Mouse (Mus musculus) myocyte (in vitro differentiated cells): ENCODE measurements at regions not wholly inside any gene's neighbourhood (a gene's known extent, or its start where the extent isn't known, plus 50 kb on each side); places are given as distances from the start of the nearest gene placed in this dataset.

ENCODE experiments used
- H3K27me3 ChIP-seq: one replicate; pipeline ENCODE4 v1.6.1; 2011; ENCODE audit not compliant: control insufficient read depth, insufficient read depth, insufficient read length
- H3K36me3 ChIP-seq: one replicate; pipeline ENCODE4 v1.6.1; 2011; ENCODE audit not compliant: control insufficient read depth, insufficient read depth
- H3K4me2 ChIP-seq: one replicate; pipeline ENCODE4 v1.6.1; 2011; ENCODE audit warnings: low read depth, control low read depth
- H3K4me3 ChIP-seq: one replicate; pipeline ENCODE4 v1.5.1; 2011; ENCODE audit warnings: mild to moderate bottlenecking, control low read depth, moderate library complexity
- H3K79me2 ChIP-seq: one replicate; pipeline ENCODE4 v1.6.1; 2011; ENCODE audit not compliant: control insufficient read depth, insufficient read depth
- H3ac ChIP-seq: one replicate; pipeline ENCODE4 v1.6.1; 2011; ENCODE audit not compliant: control insufficient read depth, insufficient read length
- CEBPB ChIP-seq: IDR thresholded peaks from 2 replicates; pipeline ENCODE4 v1.6.1; 2011; ENCODE audit warnings: mild to moderate bottlenecking, moderate library complexity; ENCODE audit not compliant: poor library complexity, insufficient read depth, severe bottlenecking
- E2F4 ChIP-seq: IDR thresholded peaks from one replicate; pipeline ENCODE4 v1.6.1; 2011; ENCODE audit warnings: mild to moderate bottlenecking, control low read depth, moderate library complexity; ENCODE audit not compliant: insufficient read depth
- MAX ChIP-seq: IDR thresholded peaks from one replicate; pipeline ENCODE4 v1.6.1; 2011; ENCODE audit warnings: low read depth, mild to moderate bottlenecking, control low read depth
- MYOD1 ChIP-seq, 3 experiments: IDR thresholded peaks; one replicate each; pipeline ENCODE4 v1.6.1; 2011; ENCODE audit warnings: control low read depth in 2 of 3, low read depth in 2 of 3, mild to moderate bottlenecking in 2 of 3, moderate library complexity in 1 of 3; ENCODE audit not compliant: insufficient read length in 2 of 3, control insufficient read depth in 1 of 3
- MYOG ChIP-seq, 3 experiments: IDR thresholded peaks; one replicate each; pipeline ENCODE4 v1.6.1; 2011; ENCODE audit warnings: control low read depth in 2 of 3, low read depth in 2 of 3, mild to moderate bottlenecking in 2 of 3; ENCODE audit not compliant: insufficient read length in 2 of 3, control insufficient read depth in 1 of 3, insufficient read depth in 1 of 3
- POLR2A ChIP-seq: IDR thresholded peaks from one replicate; pipeline ENCODE4 v1.6.1; 2011; ENCODE audit warnings: low read depth, mild to moderate bottlenecking, control low read depth, moderate library complexity; ENCODE audit not compliant: insufficient read length
- POLR2AphosphoS2 ChIP-seq: IDR thresholded peaks from one replicate; pipeline ENCODE4 v1.6.1; 2011; ENCODE audit warnings: low read depth, control low read depth; ENCODE audit not compliant: insufficient read length
- REST ChIP-seq: IDR thresholded peaks from one replicate; pipeline ENCODE4 v1.6.1; 2011; ENCODE audit warnings: mild to moderate bottlenecking, control low read depth, moderate library complexity; ENCODE audit not compliant: insufficient read depth, insufficient read length
- SRF ChIP-seq: IDR thresholded peaks from one replicate; pipeline ENCODE4 v1.6.1; 2011; ENCODE audit warnings: low read depth; ENCODE audit not compliant: control insufficient read depth, insufficient read length
- TCF12 ChIP-seq: IDR thresholded peaks from one replicate; pipeline ENCODE4 v1.6.1; 2011; ENCODE audit warnings: mild to moderate bottlenecking, control low read depth; ENCODE audit not compliant: poor library complexity, insufficient read depth, severe bottlenecking
- TCF3 ChIP-seq: IDR thresholded peaks from one replicate; pipeline ENCODE4 v1.6.1; 2011; ENCODE audit warnings: low read depth, control low read depth; ENCODE audit not compliant: insufficient read length
- USF1 ChIP-seq: IDR thresholded peaks from one replicate; pipeline ENCODE4 v1.6.1; 2011; ENCODE audit warnings: low read depth, mild to moderate bottlenecking, control low read depth, moderate library complexity

DNA sequence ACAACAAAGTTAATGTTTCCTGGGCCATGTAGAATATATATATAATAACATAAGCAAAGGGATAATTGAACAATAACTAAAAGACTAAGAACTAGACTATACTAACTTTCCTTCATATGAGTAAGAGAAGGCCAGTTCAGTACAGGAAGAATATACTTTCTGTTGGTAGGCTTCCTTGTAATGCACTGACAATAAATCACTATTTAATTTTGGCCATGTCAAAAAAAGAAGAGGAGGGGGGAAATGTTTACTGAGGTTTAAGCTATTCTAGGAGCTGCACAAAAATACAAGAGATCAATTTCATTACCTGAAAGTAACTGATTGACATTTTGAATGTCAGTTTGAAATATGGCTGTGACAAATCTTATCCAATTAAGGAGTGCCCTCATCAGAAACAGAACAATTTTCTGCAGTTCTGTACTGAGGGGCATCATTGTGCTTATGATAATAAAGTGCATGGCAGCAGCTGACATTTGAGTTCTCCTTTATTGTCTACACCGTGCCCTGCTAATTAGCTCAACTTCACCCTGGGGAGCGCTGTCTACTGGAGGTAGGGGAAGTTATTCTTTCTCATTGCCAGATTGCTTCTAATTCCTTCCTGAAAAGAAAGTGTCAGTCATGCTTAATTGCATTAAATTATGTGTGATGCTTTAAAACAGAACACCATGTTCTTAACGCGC lies 171.2 kb upstream of the Galnt13 start:
- no peak for TF ChIP-seq CEBPB
- TF ChIP-seq MYOD1 (IDR thresholded peaks at IDR 0.05; ENCODE audit: control insufficient read depth in 1 of 3, insufficient read length in 2 of 3, low read depth in 2 of 3), result no peak
- no peak for TF ChIP-seq REST
- no peak for TF ChIP-seq SRF
- no peak for TF ChIP-seq POLR2AphosphoS2
- no peak for TF ChIP-seq MAX
- TF ChIP-seq USF1, result no peak
- no peak for TF ChIP-seq MYOG (IDR thresholded peaks at IDR 0.05; ENCODE audit: control insufficient read depth in 1 of 3, insufficient read depth in 1 of 3, insufficient read length in 2 of 3, low read depth in 2 of 3)
- TF ChIP-seq TCF3, result no peak
- no peak for TF ChIP-seq TCF12
- no peak for TF ChIP-seq POLR2A
- Histone ChIP-seq H3K4me3 (no peak overlapping the region), H3K27me3 (no peaks in the 10 kb centered on the region), H3ac (no peak overlapping the region), H3K79me2 (no peaks in the 10 kb centered on the region), H3K4me2 (no peak overlapping the region), H3K36me3 (no peaks in the 10 kb centered on the region)

- no peaks in the 10 kb centered on the region for H3K27me3 ChIP-seq
- no peak overlapping the region for H3K4me3 ChIP-seq
- TF ChIP-seq MYOD1 (IDR thresholded peaks at IDR 0.05; ENCODE audit: control insufficient read depth in 1 of 3, insufficient read length in 2 of 3, low read depth in 2 of 3) (no peak), MYOG (IDR thresholded peaks at IDR 0.05; ENCODE audit: control insufficient read depth in 1 of 3, insufficient read depth in 1 of 3, insufficient read length in 2 of 3, low read depth in 2 of 3) (no peak), POLR2A (no peak)
- H3K4me2 ChIP-seq, result no peak overlapping the region
- no peak overlapping the region for H3ac ChIP-seq
- no peaks in the 10 kb centered on the region for H3K79me2 ChIP-seq
- H3K36me3 ChIP-seq, result no peaks in the 10 kb centered on the region
These were observed 170.7 kb upstream of the Galnt13 start for GRCm38 (mm10) chr2:54265453-54265823.

DNA sequence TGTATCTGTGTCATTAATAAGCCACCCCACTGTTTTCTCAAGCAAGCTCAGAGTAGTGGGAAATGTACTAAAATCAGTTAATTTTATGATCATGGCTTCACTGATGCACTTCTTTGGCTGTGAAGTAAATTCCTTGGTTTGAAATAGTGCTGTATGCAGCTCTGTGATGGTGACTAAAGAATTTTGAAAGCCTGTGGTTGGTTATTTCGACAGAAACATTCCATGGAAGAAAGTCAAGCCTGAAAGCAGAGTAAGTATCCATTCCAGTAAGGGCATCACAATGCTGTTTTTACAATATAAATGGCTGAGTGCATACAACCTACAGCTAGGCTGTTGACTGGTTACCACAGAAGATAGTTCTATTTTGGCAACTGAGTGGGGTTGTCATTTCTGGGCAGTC lies 154.2 kb upstream of the Galnt13 start:
- no peak for TF ChIP-seq TCF3
- no peak for TF ChIP-seq MAX
- TF ChIP-seq CEBPB, result no peak
- TF ChIP-seq MYOG (IDR thresholded peaks at IDR 0.05; ENCODE audit: control insufficient read depth in 1 of 3, insufficient read depth in 1 of 3, insufficient read length in 2 of 3, low read depth in 2 of 3), result no peak

GRCm38 (mm10) chr2:54283876-54284275 lies 152.2 kb upstream of the Galnt13 start:
- H3K79me2 ChIP-seq, result no peaks in the 10 kb centered on the region
- TF ChIP-seq MYOD1 (IDR thresholded peaks at IDR 0.05; ENCODE audit: control insufficient read depth in 1 of 3, insufficient read length in 2 of 3, low read depth in 2 of 3) (no peak), SRF (no peak), USF1 (no peak), MAX (no peak), E2F4 (no peak), MYOG (IDR thresholded peaks at IDR 0.05; ENCODE audit: control insufficient read depth in 1 of 3, insufficient read depth in 1 of 3, insufficient read length in 2 of 3, low read depth in 2 of 3) (no peak), POLR2A (no peak), CEBPB (no peak)

More for the DNA sequence above, 154.2 kb upstream of the Galnt13 start:
- Histone ChIP-seq H3ac (no peak overlapping the region), H3K4me2 (no peak overlapping the region), H3K79me2 (no peaks in the 10 kb centered on the region), H3K27me3 (no peaks in the 10 kb centered on the region), H3K36me3 (no peaks in the 10 kb centered on the region), H3K4me3 (no peak overlapping the region)

DNA sequence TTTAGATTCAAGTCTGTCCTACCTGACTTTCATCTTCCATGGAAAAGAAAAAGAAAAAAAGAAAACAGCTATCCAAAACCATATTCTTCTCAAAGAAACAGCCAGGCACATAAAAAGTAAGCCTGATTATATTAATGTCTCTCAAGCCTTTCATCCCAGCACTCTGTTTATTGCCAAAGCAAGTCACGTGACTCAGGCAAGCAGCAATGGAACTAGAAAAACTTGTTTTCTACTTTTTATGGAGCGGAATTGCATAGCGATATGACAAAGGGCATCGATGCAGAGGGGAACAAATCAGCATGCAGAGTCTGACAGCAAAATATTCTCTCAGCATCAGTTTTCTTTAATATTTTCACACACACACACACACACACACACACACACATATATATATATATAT lies 130.6 kb upstream of the Galnt13 start:
- H3K27me3 ChIP-seq, result no peaks in the 10 kb centered on the region
- H3K79me2 ChIP-seq, result no peaks in the 10 kb centered on the region
- no peak overlapping the region for H3ac ChIP-seq
- TF ChIP-seq TCF3 (no peak), USF1 (peak; percentile 10), MYOG (IDR thresholded peaks at IDR 0.05; ENCODE audit: control insufficient read depth in 1 of 3, insufficient read depth in 1 of 3, insufficient read length in 2 of 3, low read depth in 2 of 3) (no peak), POLR2AphosphoS2 (no peak), CEBPB (no peak), SRF (no peak)
- no peaks in the 10 kb centered on the region for H3K36me3 ChIP-seq
- H3K4me3 ChIP-seq, result no peak overlapping the region
- no peak overlapping the region for H3K4me2 ChIP-seq

More at GRCm38 (mm10) chr2:54283876-54284275, 152.2 kb upstream of the Galnt13 start:
- no peaks in the 10 kb centered on the region for H3K36me3 ChIP-seq
- no peak overlapping the region for H3ac ChIP-seq
- H3K4me2 ChIP-seq, result no peak overlapping the region
- no peak overlapping the region for H3K4me3 ChIP-seq
- no peaks in the 10 kb centered on the region for H3K27me3 ChIP-seq
